Mouse (Mus musculus): Measurements from ENCODE around the gene Ttc30b. TPM values are rescaled to one million over a fixed set of nuclear protein-coding genes. Genes with fewer than 3 reads are reported as not detected.
"Not testable (repeated sequence)": the region's sequence is repeated elsewhere in the genome, so short reads cannot be mapped to it uniquely, and the experiment has no call there.

Gene Ttc30b
- 8.0 and 9.0 TPM in 2 replicates for polyA plus RNA-seq (2014; fragmentation: Nextera tagmentation; extraction: Ambion mirVana)

DNA sequence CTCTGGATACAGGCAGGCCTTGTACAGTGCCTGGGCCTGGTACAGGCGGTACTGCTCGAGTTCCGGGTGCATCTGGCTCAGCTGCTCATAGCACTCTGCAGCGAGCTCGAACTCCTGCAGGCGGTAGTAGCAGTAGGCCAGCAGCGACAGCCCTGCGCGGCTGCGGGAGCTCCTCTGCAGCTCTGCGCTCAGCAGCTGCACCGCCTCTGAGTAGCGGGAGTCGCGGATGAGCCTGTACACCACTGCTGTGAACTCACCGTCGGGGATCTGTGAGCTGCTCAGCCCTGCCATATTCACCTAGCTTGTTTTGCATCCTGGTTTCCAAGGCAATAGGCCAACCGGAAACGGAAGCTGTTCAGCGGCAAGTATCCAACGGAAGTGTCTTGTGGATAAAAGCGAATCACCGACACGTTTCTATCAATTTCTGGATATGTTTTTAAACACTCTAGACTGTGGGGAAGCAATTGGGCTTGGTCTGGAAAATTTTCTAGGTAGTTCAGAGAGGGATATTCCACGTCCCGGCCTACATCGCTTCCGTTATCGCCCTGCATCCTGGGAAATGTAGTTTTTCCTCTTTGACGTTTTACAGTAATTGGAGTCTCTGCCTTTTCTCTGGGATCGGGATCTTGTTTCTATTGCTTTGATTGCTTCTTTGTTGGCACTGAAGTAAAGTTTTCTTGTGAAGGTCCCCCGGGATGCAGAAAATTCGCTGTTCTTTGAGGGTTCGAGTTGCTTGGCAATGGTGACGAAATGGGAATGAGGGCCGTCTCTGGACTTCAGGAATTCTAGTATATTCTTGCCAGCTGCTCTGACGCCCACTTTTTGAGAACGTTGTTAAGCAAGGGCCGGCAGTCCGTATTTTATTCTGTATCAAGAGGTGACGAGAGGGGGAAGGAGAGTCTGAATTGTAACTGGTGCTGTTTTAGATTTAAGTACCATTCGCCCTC lies at the start of gene Ttc30b:
Ttc30b (minus strand) TSS at position 469 of the 947 bp plus-strand sequence.
- DNase-seq (ENCODE audit: low spot score) (peak; percentile 94), ATAC-seq (replicated peaks; ENCODE audit: insufficient number of reproducible peaks, low FRiP score, low TSS enrichment, low read depth) (peak; percentile 83)
- no peaks in the 10 kb centered on the region for H3K9me3 ChIP-seq (replicated peaks; ENCODE audit: control insufficient read depth, low read length)
- peak within 1 kb of the TSS; percentile 67 for H3K9ac ChIP-seq (replicated peaks; ENCODE audit: low read length)
- 4% methylated on average over 36 of the region's 42 CpGs for WGBS
- no peaks in the 10 kb centered on the region for H3K27me3 ChIP-seq (ENCODE audit: control insufficient read depth, insufficient read depth, low read length)
- no peaks in the 10 kb centered on the region for H3K36me3 ChIP-seq (replicated peaks; ENCODE audit: control insufficient read depth, insufficient read depth, low read depth, low read length)
- H3K4me3 ChIP-seq (ENCODE audit: low read depth, low read length), result peak within 1 kb of the TSS; percentile 48
- no peak within 1 kb of the TSS; the same call in 1 of the 2 replicates for H3K27ac ChIP-seq (replicated peaks; ENCODE audit: low read depth, low read length)
- no peaks in the 10 kb centered on the region for H3K4me1 ChIP-seq (ENCODE audit: control insufficient read depth, insufficient read depth, low read length)
- peak within 1 kb of the TSS; percentile 44 for H3K4me2 ChIP-seq (ENCODE audit: low read depth, low read length)

- Histone ChIP-seq H3K4me1 (ENCODE audit: control insufficient read depth, insufficient read depth, low read length) (no peaks in the 10 kb centered on the region), H3K36me3 (replicated peaks; ENCODE audit: control insufficient read depth, insufficient read depth, low read depth, low read length) (no peaks in the 10 kb centered on the region), H3K4me3 (ENCODE audit: low read depth, low read length) (no peak overlapping the region), H3K27ac (replicated peaks; ENCODE audit: low read depth, low read length) (no peak overlapping the region), H3K27me3 (ENCODE audit: control insufficient read depth, insufficient read depth, low read length) (no peaks in the 10 kb centered on the region), H3K9ac (replicated peaks; ENCODE audit: low read length) (no peak overlapping the region), H3K9me3 (replicated peaks; ENCODE audit: control insufficient read depth, low read length) (no peaks in the 10 kb centered on the region), H3K4me2 (ENCODE audit: low read depth, low read length) (no peak overlapping the region)
- DNase-seq (ENCODE audit: low spot score) (no peak), ATAC-seq (replicated peaks; ENCODE audit: insufficient number of reproducible peaks, low FRiP score, low TSS enrichment, low read depth) (no peak)
- 57% methylated on average over 9 of the region's 9 CpGs for WGBS
These were observed 49.4 kb upstream of the Ttc30b start for GRCm38 (mm10) chr2:75987739-75988138.

- DNase-seq (ENCODE audit: low spot score), result peak; percentile 87
- no peaks in the 10 kb centered on the region for H3K27me3 ChIP-seq (ENCODE audit: control insufficient read depth, insufficient read depth, low read length)
- H3K4me2 ChIP-seq (ENCODE audit: low read depth, low read length), result no peak overlapping the region
- H3K9ac ChIP-seq (replicated peaks; ENCODE audit: low read length), result no peak overlapping the region
- no peaks in the 10 kb centered on the region for H3K9me3 ChIP-seq (replicated peaks; ENCODE audit: control insufficient read depth, low read length)
- 3% methylated on average over 2 of the region's 2 CpGs for WGBS
- no peaks in the 10 kb centered on the region for H3K36me3 ChIP-seq (replicated peaks; ENCODE audit: control insufficient read depth, insufficient read depth, low read depth, low read length)
- H3K4me1 ChIP-seq (ENCODE audit: control insufficient read depth, insufficient read depth, low read length), result no peaks in the 10 kb centered on the region
- 0 out of 2 replicates have a peak, but pooled peaks have one; percentile 12 for ATAC-seq (replicated peaks; ENCODE audit: insufficient number of reproducible peaks, low FRiP score, low TSS enrichment, low read depth)
- H3K4me3 ChIP-seq (ENCODE audit: low read depth, low read length), result no peak overlapping the region
- H3K27ac ChIP-seq (replicated peaks; ENCODE audit: low read depth, low read length), result no peak overlapping the region
These were observed 46.7 kb upstream of the Ttc30b start for GRCm38 (mm10) chr2:75985124-75985523.

DNA sequence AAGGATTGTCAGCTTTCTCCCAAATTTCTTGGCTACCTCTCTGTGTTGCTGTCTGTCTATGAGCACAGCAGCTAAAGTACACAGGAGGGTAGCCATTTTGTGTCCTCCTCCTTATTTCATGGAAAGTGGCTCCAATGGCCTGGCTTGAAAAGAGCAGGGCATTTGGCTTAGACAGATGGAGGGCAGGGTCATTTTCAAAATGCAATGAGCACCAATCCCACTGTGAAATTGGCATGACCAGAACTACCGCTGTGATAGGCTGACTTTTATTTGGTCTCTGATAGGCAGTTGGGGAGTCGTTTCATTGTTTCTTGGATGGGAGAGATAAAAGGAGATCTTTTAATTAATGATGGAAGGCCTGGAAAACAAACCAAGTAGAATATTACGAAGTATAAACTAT lies 45.5 kb upstream of the Ttc30b start:
- Histone ChIP-seq H3K9me3 (replicated peaks; ENCODE audit: control insufficient read depth, low read length) (no peaks in the 10 kb centered on the region), H3K36me3 (replicated peaks; ENCODE audit: control insufficient read depth, insufficient read depth, low read depth, low read length) (no peaks in the 10 kb centered on the region), H3K4me2 (ENCODE audit: low read depth, low read length) (no peak overlapping the region), H3K9ac (replicated peaks; ENCODE audit: low read length) (no peak overlapping the region), H3K27ac (replicated peaks; ENCODE audit: low read depth, low read length) (no peak overlapping the region), H3K27me3 (ENCODE audit: control insufficient read depth, insufficient read depth, low read length) (no peaks in the 10 kb centered on the region), H3K4me3 (ENCODE audit: low read depth, low read length) (no peak overlapping the region), H3K4me1 (ENCODE audit: control insufficient read depth, insufficient read depth, low read length) (no peaks in the 10 kb centered on the region)
- 81% methylated on average over 3 of the region's 3 CpGs for WGBS
- ATAC-seq (replicated peaks; ENCODE audit: insufficient number of reproducible peaks, low FRiP score, low TSS enrichment, low read depth) (no peak), DNase-seq (ENCODE audit: low spot score) (no peak)

DNA sequence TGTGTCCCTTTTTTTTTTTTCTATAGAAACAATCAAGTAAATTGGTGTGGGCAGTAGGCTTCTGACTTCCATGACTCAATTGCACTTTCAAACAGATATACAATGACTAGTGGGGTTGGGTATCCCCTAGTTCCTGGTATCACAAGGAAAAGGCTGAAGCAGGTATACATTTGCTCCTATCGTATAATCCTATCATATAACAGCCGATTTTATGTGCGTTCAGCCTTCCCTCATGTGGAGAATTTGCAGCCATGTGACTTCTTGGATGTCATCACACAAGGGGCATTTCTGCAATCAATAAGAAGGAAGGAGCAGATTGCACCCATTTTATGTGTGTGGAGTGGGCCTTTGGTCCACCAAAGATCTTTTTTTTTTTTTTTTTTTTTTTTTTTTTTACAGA lies 44.7 kb upstream of the Ttc30b start:
- WGBS, result 97% methylated on average over 3 of the region's 3 CpGs
- Histone ChIP-seq H3K4me2 (ENCODE audit: low read depth, low read length) (no peak overlapping the region), H3K36me3 (replicated peaks; ENCODE audit: control insufficient read depth, insufficient read depth, low read depth, low read length) (no peaks in the 10 kb centered on the region), H3K4me1 (ENCODE audit: control insufficient read depth, insufficient read depth, low read length) (no peaks in the 10 kb centered on the region), H3K4me3 (ENCODE audit: low read depth, low read length) (no peak overlapping the region), H3K9ac (replicated peaks; ENCODE audit: low read length) (no peak overlapping the region), H3K27ac (replicated peaks; ENCODE audit: low read depth, low read length) (no peak overlapping the region), H3K27me3 (ENCODE audit: control insufficient read depth, insufficient read depth, low read length) (no peaks in the 10 kb centered on the region), H3K9me3 (replicated peaks; ENCODE audit: control insufficient read depth, low read length) (no peaks in the 10 kb centered on the region)
- no peak for ATAC-seq (replicated peaks; ENCODE audit: insufficient number of reproducible peaks, low FRiP score, low TSS enrichment, low read depth)
- no peak for DNase-seq (ENCODE audit: low spot score)

DNA sequence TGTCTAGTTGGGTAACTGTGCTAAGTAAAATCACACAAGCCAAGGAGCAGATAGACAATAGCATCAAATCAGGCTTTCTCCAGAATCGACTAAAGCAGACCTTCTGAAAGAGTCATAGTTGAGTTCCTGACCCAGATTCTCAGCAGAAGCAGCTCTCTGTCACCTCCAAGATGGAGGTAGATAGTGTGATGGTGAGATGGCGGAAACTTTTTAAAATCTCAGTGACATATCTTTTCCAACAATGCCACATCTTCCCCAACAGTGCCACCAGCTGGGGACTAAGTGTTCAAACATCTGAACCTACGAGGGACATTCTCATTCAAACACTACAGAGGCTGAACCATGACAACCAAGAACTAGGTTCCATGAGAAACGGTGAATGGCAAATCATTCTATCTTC lies 44.2 kb upstream of the Ttc30b start:
- no peak for DNase-seq (ENCODE audit: low spot score)
- no peak overlapping the region for H3K27ac ChIP-seq (replicated peaks; ENCODE audit: low read depth, low read length)
- no peaks in the 10 kb centered on the region for H3K9me3 ChIP-seq (replicated peaks; ENCODE audit: control insufficient read depth, low read length)
- no peaks in the 10 kb centered on the region for H3K27me3 ChIP-seq (ENCODE audit: control insufficient read depth, insufficient read depth, low read length)
- no peaks in the 10 kb centered on the region for H3K36me3 ChIP-seq (replicated peaks; ENCODE audit: control insufficient read depth, insufficient read depth, low read depth, low read length)
- no peak overlapping the region for H3K4me2 ChIP-seq (ENCODE audit: low read depth, low read length)
- H3K4me3 ChIP-seq (ENCODE audit: low read depth, low read length), result no peak overlapping the region
- H3K9ac ChIP-seq (replicated peaks; ENCODE audit: low read length), result no peak overlapping the region
- 94% methylated on average over 4 of the region's 4 CpGs for WGBS
- ATAC-seq (replicated peaks; ENCODE audit: insufficient number of reproducible peaks, low FRiP score, low TSS enrichment, low read depth), result no peak
- no peaks in the 10 kb centered on the region for H3K4me1 ChIP-seq (ENCODE audit: control insufficient read depth, insufficient read depth, low read length)

DNA sequence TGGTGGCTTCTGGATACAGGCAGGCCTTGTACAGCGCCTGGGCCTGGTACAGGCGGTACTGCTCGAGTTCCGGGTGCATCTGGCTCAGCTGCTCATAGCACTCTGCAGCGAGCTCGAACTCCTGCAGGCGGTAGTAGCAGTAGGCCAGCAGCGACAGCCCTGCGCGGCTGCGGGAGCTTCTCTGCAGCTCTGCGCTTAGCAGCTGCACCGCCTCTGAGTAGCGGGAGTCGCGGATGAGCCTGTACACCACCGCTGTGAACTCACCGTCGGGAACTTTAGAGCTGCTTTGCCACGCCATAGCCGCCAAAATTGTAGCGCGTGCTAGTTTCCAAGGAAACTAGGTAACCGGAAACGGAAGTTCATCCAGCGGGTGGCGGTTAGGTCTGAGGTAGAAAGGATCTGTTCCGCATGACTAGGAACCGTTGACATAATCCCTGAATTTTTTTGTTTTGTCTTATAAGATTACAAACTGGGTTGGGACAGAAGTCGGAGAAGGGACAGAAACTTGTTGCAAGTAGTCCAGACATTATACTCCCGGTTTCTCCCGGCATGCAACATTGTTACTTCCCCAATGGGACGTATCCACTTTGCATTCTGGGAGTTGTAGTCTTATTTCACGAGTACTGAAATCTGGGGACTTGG lies 43.2 kb upstream of the Ttc30b start, which contains the start of gene Ttc30a1:
Ttc30a1 (minus strand) TSS at position 528 of the 642 bp plus-strand sequence.
- H3K27me3 ChIP-seq (ENCODE audit: control insufficient read depth, insufficient read depth, low read length); H3K27ac ChIP-seq (replicated peaks; ENCODE audit: low read depth, low read length); H3K9me3 ChIP-seq (replicated peaks; ENCODE audit: control insufficient read depth, low read length); H3K36me3 ChIP-seq (replicated peaks; ENCODE audit: control insufficient read depth, insufficient read depth, low read depth, low read length); H3K4me1 ChIP-seq (ENCODE audit: control insufficient read depth, insufficient read depth, low read length): not testable (repeated sequence)
- Histone ChIP-seq H3K4me3 (ENCODE audit: low read depth, low read length) (peak within 1 kb of the TSS; percentile 38), H3K9ac (replicated peaks; ENCODE audit: low read length) (peak within 1 kb of the TSS; percentile 59), H3K4me2 (ENCODE audit: low read depth, low read length) (peak within 1 kb of the TSS; percentile 57)
- DNase-seq (ENCODE audit: low spot score) (peak; percentile 93), ATAC-seq (replicated peaks; ENCODE audit: insufficient number of reproducible peaks, low FRiP score, low TSS enrichment, low read depth) (peak; percentile 44; the same call in 1 of the 2 replicates)
- 4% methylated on average over 28 of the region's 34 CpGs for WGBS
